ENCODE assay signal across 9 mouse cellular contexts in genomic region chr2:178264389-178264788, GRCm38 (mm10).
DNase-seq lines count a peak whose midpoint lies in the region; ATAC-seq and TF ChIP-seq lines count a peak whose summit lies in the region.
"Had no signal": no experiment of that assay in that cellular context is flagged by ENCODE, and none has a peak within 500 bp of the region (broad histone marks: within the 10 kb centered on the region; RNA-seq: fewer than 3 reads in every experiment).

No protein-coding gene starts in this region.

- no peak overlapping the region for H3K4me3 ChIP-seq in gastrocnemius, adult 2 months
- no peak overlapping the region for H3K4me3 ChIP-seq in hindbrain, embryonic 15.5 days
- no peak overlapping the region for H3K4me3 ChIP-seq in lung, postnatal 0 days (ENCODE audit: low read depth, low read length)

- intact Hi-C loops in gastrocnemius, adult 2 months (cut with DNase I): loop anchor here (2.0 kb wide), 1 partner anchor 128 kb away; no protein-coding TSS in a partner anchor

- peaks cover 5% of the 10 kb centered on the region; the same call in 1 of the 2 replicates for H3K4me1 ChIP-seq in hindbrain, embryonic 15.5 days (replicated peaks)
- H3K4me1 ChIP-seq in lung, postnatal 0 days (ENCODE audit: insufficient read depth, low read depth, low read length): no peaks in the 10 kb centered on the region

- no peak for TF ChIP-seq EP300 in lung, postnatal 0 days (IDR thresholded peaks at IDR 0.05)

- H3K4me2 ChIP-seq in hindbrain, embryonic 15.5 days: no peak overlapping the region
- no peak overlapping the region for H3K4me2 ChIP-seq in lung, postnatal 0 days (replicated peaks; ENCODE audit: low read depth, low read length)

- WGBS in hindbrain, embryonic 15.5 days: 10% methylated on average over 8 of the region's 8 CpGs
- 2% methylated on average over 8 of the region's 8 CpGs for WGBS in lung, postnatal 0 days

- peak; percentile 76 to 77 for DNase-seq in adrenal gland, adult 18-20 months (ENCODE audit: low spot score in 2 of 2)
- DNase-seq in cerebellum, postnatal 36 days: peak; percentile 97 to 98
- peak; percentile 76 for DNase-seq in gastrocnemius, adult 2 months
- DNase-seq in layer of hippocampus, postnatal 14 days (ENCODE audit: low spot score in 2 of 2): peak; percentile 87 to 92
- DNase-seq in lung, postnatal 0 days (ENCODE audit: low spot score): peak; percentile 66
- DNase-seq in retina, postnatal 7 days (ENCODE audit: low read depth, low spot score): peak; percentile 56
- peak; percentile 46 to 81 for DNase-seq in urinary bladder, postnatal 4 days (ENCODE audit: low spot score in 2 of 2)

- H3K9ac ChIP-seq in hindbrain, embryonic 15.5 days: no peak overlapping the region
- H3K9ac ChIP-seq in lung, postnatal 0 days (replicated peaks; ENCODE audit: low read depth): no peak overlapping the region

- no peaks in the 10 kb centered on the region for H3K27me3 ChIP-seq in hindbrain, embryonic 15.5 days
- H3K27me3 ChIP-seq in lung, postnatal 0 days (replicated peaks; ENCODE audit: insufficient read depth, low read length): no peaks in the 10 kb centered on the region

- no peak overlapping the region for H3K27ac ChIP-seq in gastrocnemius, adult 2 months
- H3K27ac ChIP-seq in hindbrain, embryonic 15.5 days (replicated peaks): no peak overlapping the region
- H3K27ac ChIP-seq in lung, postnatal 0 days (ENCODE audit: low read length): no peak overlapping the region
- H3K27ac ChIP-seq: macrophage had no signal

- peak; percentile 64 for ATAC-seq in hindbrain, embryonic 15.5 days (ENCODE audit: low FRiP score, low read depth)
- ATAC-seq in lung, postnatal 0 days: peak; percentile 44; the same call in 1 of the 2 replicates

- H3K9me3 ChIP-seq in hindbrain, embryonic 15.5 days: no peaks in the 10 kb centered on the region
- no peaks in the 10 kb centered on the region for H3K9me3 ChIP-seq in lung, postnatal 0 days (ENCODE audit: low read length)

- H3K36me3 ChIP-seq in hindbrain, embryonic 15.5 days: 0 out of 2 replicates have a peak, but pooled peaks cover 6% of the 10 kb centered on the region
- H3K36me3 ChIP-seq in lung, postnatal 0 days (ENCODE audit: insufficient read depth, low read length): no peaks in the 10 kb centered on the region

- TF ChIP-seq CTCF in gastrocnemius, adult 2 months (IDR thresholded peaks at IDR 0.05): peak; percentile 72
- peak; percentile 87 for TF ChIP-seq CTCF in lung, postnatal 0 days (IDR thresholded peaks at IDR 0.05)
